Mouse (Mus musculus) frontal cortex, postnatal 10 days (tissue): ENCODE data around the gene Olfr492.

ENCODE experiments used
- DNase-seq, 2 experiments: peaks; one replicate each; pipeline ENCODE4 v3.0.0; 2022; ENCODE audit warnings: low spot score in 2 of 2, mixed read lengths in 1 of 2

Olfr492 gene

GRCm38 (mm10) chr7:108323574-108323973 is at the start of gene Olfr492:
Gene Olfr492 (minus strand): TSS chr7:108323674.
- DNase-seq, result no peak

DNA sequence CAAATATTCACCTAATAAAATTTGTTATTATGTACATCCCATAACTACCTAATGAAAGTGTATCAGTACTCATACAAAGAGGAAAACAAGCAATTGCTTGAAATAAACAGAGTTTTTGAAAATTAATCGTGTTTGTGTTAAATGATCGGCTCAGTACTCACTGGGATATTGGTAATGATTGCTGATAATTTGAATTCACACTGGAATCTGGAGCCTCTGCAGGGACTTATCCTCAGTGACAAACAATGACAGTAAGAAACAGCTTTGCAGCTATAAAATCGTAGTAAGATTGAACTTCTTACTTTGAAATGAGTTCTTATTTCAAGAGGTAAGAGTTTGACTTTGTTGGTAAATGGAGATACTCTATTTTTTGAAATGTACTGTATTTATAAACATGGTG is 41.6 kb upstream of the Olfr492 start, which contains the start of gene Olfr494:
Olfr494 (plus strand) TSS at position 301 of the 400 bp plus-strand sequence.
- DNase-seq, result no peak

DNA sequence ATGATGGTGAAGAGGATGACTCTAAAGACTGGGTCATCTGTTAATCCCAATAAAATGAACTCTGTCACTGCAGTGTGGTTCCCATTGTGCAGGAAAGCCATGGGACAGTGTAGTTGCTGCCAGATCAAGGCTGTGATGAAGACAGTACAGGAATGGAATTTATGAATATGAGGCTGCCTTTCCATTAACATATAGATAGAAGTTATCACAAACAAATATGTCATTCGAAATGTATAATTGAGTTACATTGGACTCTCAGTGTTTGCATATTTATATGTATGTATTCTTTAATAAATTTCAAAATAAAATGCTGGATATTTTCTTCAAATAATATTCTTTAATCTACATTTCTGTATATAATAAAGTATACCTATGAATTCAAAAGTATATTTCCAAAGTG is 23.4 kb upstream of the Olfr492 start, which contains the start of gene Olfr493:
Olfr493 (minus strand) TSS at position 101 of the 400 bp plus-strand sequence.
- DNase-seq, result no peak

GRCm38 (mm10) chr7:108313151-108313550 is 10.3 kb downstream of the Olfr492 start, which contains the start of gene Olfr491:
Gene Olfr491 (plus strand): TSS chr7:108313451.
- no peak for DNase-seq

DNA sequence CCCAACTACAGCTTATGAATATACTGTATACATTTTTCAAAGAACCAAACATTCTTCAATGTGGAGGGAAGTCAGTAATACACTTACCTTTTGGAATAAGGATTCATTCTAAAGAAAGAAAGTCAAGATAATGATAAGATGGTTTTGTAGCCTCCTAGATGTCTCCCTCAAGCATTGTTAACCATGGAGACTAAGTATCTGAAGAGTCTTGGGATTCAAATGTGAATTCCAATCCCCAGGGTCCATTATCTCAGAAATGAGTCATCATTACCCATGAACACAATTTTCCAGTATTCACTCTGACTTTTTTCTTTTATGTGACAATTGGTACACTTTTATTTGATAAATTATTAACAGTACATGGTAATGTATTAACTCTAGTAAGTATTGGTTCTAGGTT is 34.6 kb downstream of the Olfr492 start, which contains the start of gene Olfr490:
Olfr490 (minus strand) TSS at position 101 of the 400 bp plus-strand sequence.
- no peak for DNase-seq
